Mouse (Mus musculus) liver, embryonic 14.5 days (tissue): ENCODE results near the gene Bnc2.

Experiments
- CTCF ChIP-seq: IDR thresholded peaks from 2 replicates; pipeline ENCODE4 v1.5.1; 2016; ENCODE audit warnings: antibody characterized with exemption, low read depth, control low read depth
- EP300 ChIP-seq: IDR thresholded peaks from 2 replicates; pipeline ENCODE4 v1.6.1; 2016; ENCODE audit warnings: antibody characterized with exemption, low read depth

DNA sequence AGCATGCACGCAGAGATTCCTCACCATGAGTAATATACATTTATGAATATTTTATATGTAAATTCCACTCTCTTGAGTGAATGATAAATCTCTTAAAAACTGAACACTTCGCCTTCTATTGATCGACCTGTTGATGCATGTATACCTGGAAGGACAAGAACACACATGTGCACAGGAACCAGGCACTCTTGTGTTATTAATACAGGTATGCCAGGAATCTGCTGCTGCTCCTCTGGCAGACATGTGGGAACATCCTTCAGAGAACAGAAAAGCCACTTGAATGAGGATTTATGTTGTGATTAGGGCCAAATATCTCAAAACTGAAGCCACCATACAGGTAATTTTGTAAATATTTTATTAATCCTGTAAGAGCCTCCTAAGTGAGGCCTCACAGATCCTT, 357.7 kb downstream of the Bnc2 start:
- no peak for TF ChIP-seq CTCF
- no peak for TF ChIP-seq EP300
